Mouse (Mus musculus): ENCODE results near the gene Pmpcb. TPM values are rescaled to one million over a fixed set of nuclear protein-coding genes. Genes with fewer than 3 reads are reported as not detected.
A peak's percentile ranks its signal among the peaks of the same experiment; 100 is the strongest.
"Not testable (repeated sequence)": the region's sequence is repeated elsewhere in the genome, so short reads cannot be mapped to it uniquely, and the experiment has no call there.

Gene Pmpcb
- polyA plus RNA-seq, 1 experiment from 2014 or later, result 68.7 TPM

- Histone ChIP-seq H3K9ac (no peak overlapping the region), H3K4me3 (no peak overlapping the region), H3K4me2 (no peak overlapping the region), H3K4me1 (replicated peaks) (no peaks in the 10 kb centered on the region), H3K27me3 (no peaks in the 10 kb centered on the region), H3K9me3 (no peaks in the 10 kb centered on the region), H3K27ac (replicated peaks) (no peak overlapping the region), H3K36me3 (no peaks in the 10 kb centered on the region)
- 90% methylated on average over 4 of the region's 4 CpGs for WGBS
- no peak for ATAC-seq (ENCODE audit: low FRiP score, low read depth)
Measured at GRCm38 (mm10) chr5:21706546-21706945, 30.4 kb upstream of the Pmpcb start.

GRCm38 (mm10) chr5:21708011-21708410 is 28.9 kb upstream of the Pmpcb start:
- H3K27me3 ChIP-seq; H3K4me3 ChIP-seq; H3K27ac ChIP-seq (replicated peaks); H3K36me3 ChIP-seq; H3K9me3 ChIP-seq; H3K9ac ChIP-seq; H3K4me1 ChIP-seq (replicated peaks); H3K4me2 ChIP-seq; ATAC-seq (ENCODE audit: low FRiP score, low read depth): not testable (repeated sequence)
- 87% methylated on average over 8 of the region's 8 CpGs for WGBS

GRCm38 (mm10) chr5:21712127-21712715 is 24.7 kb upstream of the Pmpcb start:
- Histone ChIP-seq H3K9me3 (no peaks in the 10 kb centered on the region), H3K4me3 (no peak overlapping the region), H3K27me3 (no peaks in the 10 kb centered on the region), H3K4me2 (no peak overlapping the region), H3K4me1 (replicated peaks) (no peaks in the 10 kb centered on the region), H3K9ac (no peak overlapping the region), H3K27ac (replicated peaks) (no peak overlapping the region), H3K36me3 (no peaks in the 10 kb centered on the region)
- 63% methylated on average over 13 of the region's 13 CpGs for WGBS
- no peak for ATAC-seq (ENCODE audit: low FRiP score, low read depth)

GRCm38 (mm10) chr5:21714447-21714846 is 22.5 kb upstream of the Pmpcb start:
- H3K4me1 ChIP-seq (replicated peaks), result no peaks in the 10 kb centered on the region
- no peak overlapping the region for H3K4me3 ChIP-seq
- H3K27ac ChIP-seq (replicated peaks), result no peak overlapping the region
- 92% methylated on average over 4 of the region's 4 CpGs for WGBS
- no peak overlapping the region for H3K9ac ChIP-seq
- no peak for ATAC-seq (ENCODE audit: low FRiP score, low read depth)
- H3K9me3 ChIP-seq, result no peaks in the 10 kb centered on the region
- H3K4me2 ChIP-seq, result no peak overlapping the region
- no peaks in the 10 kb centered on the region for H3K36me3 ChIP-seq
- H3K27me3 ChIP-seq, result no peaks in the 10 kb centered on the region

- Histone ChIP-seq H3K9ac (no peak overlapping the region), H3K36me3 (no peaks in the 10 kb centered on the region), H3K27me3 (no peaks in the 10 kb centered on the region), H3K27ac (replicated peaks) (no peak overlapping the region), H3K4me3 (no peak overlapping the region), H3K4me2 (no peak overlapping the region), H3K4me1 (replicated peaks) (no peaks in the 10 kb centered on the region), H3K9me3 (no peaks in the 10 kb centered on the region)
- 81% methylated on average over 10 of the region's 10 CpGs for whole genome bisulfite sequencing
- ATAC-seq (ENCODE audit: low FRiP score, low read depth), result no peak
Measured at GRCm38 (mm10) chr5:21717165-21717715, 19.7 kb upstream of the Pmpcb start.

- 75% methylated on average over 5 of the region's 5 CpGs for WGBS
Measured at GRCm38 (mm10) chr5:21718546-21718945, 18.4 kb upstream of the Pmpcb start.

GRCm38 (mm10) chr5:21719209-21719608 is 17.7 kb upstream of the Pmpcb start:
- H3K4me2 ChIP-seq, result no peak overlapping the region
- no peaks in the 10 kb centered on the region for H3K27me3 ChIP-seq
- H3K4me3 ChIP-seq, result no peak overlapping the region
- ATAC-seq (ENCODE audit: low FRiP score, low read depth), result no peak
- H3K36me3 ChIP-seq, result no peaks in the 10 kb centered on the region
- peaks cover under 1% of the 10 kb centered on the region; the same call in 1 of the 2 replicates for H3K4me1 ChIP-seq (replicated peaks)
- no peak overlapping the region for H3K27ac ChIP-seq (replicated peaks)
- no peaks in the 10 kb centered on the region for H3K9me3 ChIP-seq
- 85% methylated on average over 2 of the region's 2 CpGs for WGBS
- no peak overlapping the region for H3K9ac ChIP-seq

More at GRCm38 (mm10) chr5:21718546-21718945, 18.4 kb upstream of the Pmpcb start:
- Histone ChIP-seq H3K9ac (no peak overlapping the region), H3K27me3 (no peaks in the 10 kb centered on the region), H3K4me3 (no peak overlapping the region), H3K36me3 (no peaks in the 10 kb centered on the region), H3K27ac (replicated peaks) (no peak overlapping the region), H3K4me2 (no peak overlapping the region), H3K4me1 (replicated peaks) (no peaks in the 10 kb centered on the region), H3K9me3 (no peaks in the 10 kb centered on the region)
- no peak for ATAC-seq (ENCODE audit: low FRiP score, low read depth)

GRCm38 (mm10) chr5:21724427-21724826 is 12.5 kb upstream of the Pmpcb start:
- no peak overlapping the region for H3K4me3 ChIP-seq
- no peaks in the 10 kb centered on the region for H3K27me3 ChIP-seq
- whole genome bisulfite sequencing, result 27% methylated on average over 1 of the region's 1 CpGs
- no peak overlapping the region for H3K4me2 ChIP-seq
- H3K9me3 ChIP-seq, result no peaks in the 10 kb centered on the region
- H3K4me1 ChIP-seq (replicated peaks), result peaks cover 9% of the 10 kb centered on the region; the same call in 1 of the 2 replicates
- ATAC-seq (ENCODE audit: low FRiP score, low read depth), result no peak
- H3K9ac ChIP-seq, result no peak overlapping the region
- no peaks in the 10 kb centered on the region for H3K36me3 ChIP-seq
- peak overlapping the region; percentile 67 for H3K27ac ChIP-seq (replicated peaks)

- 21% methylated on average over 7 of the region's 7 CpGs for WGBS
- no peaks in the 10 kb centered on the region for H3K36me3 ChIP-seq
- H3K27ac ChIP-seq (replicated peaks), result peak overlapping the region; percentile 67
- no peak overlapping the region for H3K9ac ChIP-seq
- no peaks in the 10 kb centered on the region for H3K9me3 ChIP-seq
- peak; percentile 76; the same call in 1 of the 2 replicates for ATAC-seq (ENCODE audit: low FRiP score, low read depth)
- H3K27me3 ChIP-seq, result no peaks in the 10 kb centered on the region
- H3K4me1 ChIP-seq (replicated peaks), result peaks cover 9% of the 10 kb centered on the region; the same call in 1 of the 2 replicates
- no peak overlapping the region for H3K4me2 ChIP-seq
- no peak overlapping the region for H3K4me3 ChIP-seq
Measured at GRCm38 (mm10) chr5:21724872-21725271, 12.1 kb upstream of the Pmpcb start.

GRCm38 (mm10) chr5:21729107-21729506 is 7.8 kb upstream of the Pmpcb start:
- Histone ChIP-seq H3K27ac (replicated peaks) (no peak overlapping the region), H3K36me3 (no peaks in the 10 kb centered on the region), H3K4me2 (no peak overlapping the region), H3K9me3 (no peaks in the 10 kb centered on the region), H3K9ac (no peak overlapping the region), H3K4me1 (replicated peaks) (peaks cover 29% of the 10 kb centered on the region), H3K4me3 (no peak overlapping the region), H3K27me3 (no peaks in the 10 kb centered on the region)
- 87% methylated on average over 5 of the region's 5 CpGs for WGBS
- no peak for ATAC-seq (ENCODE audit: low FRiP score, low read depth)

- Histone ChIP-seq H3K4me3 (no peak overlapping the region), H3K9me3 (no peaks in the 10 kb centered on the region), H3K27ac (replicated peaks) (peak overlapping the region; percentile 77), H3K9ac (no peak overlapping the region), H3K4me2 (peak overlapping the region; percentile 26; the same call in 1 of the 2 replicates), H3K27me3 (no peaks in the 10 kb centered on the region), H3K4me1 (replicated peaks) (peaks cover 19% of the 10 kb centered on the region), H3K36me3 (no peaks in the 10 kb centered on the region)
- peak; percentile 32 for ATAC-seq (ENCODE audit: low FRiP score, low read depth)
- 21% methylated on average over 3 of the region's 3 CpGs for WGBS
Measured at GRCm38 (mm10) chr5:21732177-21732911, 4.6 kb upstream of the Pmpcb start.

- Histone ChIP-seq H3K4me2 (peak overlapping the region; percentile 26), H3K27me3 (no peaks in the 10 kb centered on the region), H3K9me3 (no peaks in the 10 kb centered on the region), H3K36me3 (no peaks in the 10 kb centered on the region), H3K27ac (replicated peaks) (peak overlapping the region; percentile 77), H3K4me3 (no peak overlapping the region), H3K9ac (no peak overlapping the region), H3K4me1 (replicated peaks) (peaks cover 24% of the 10 kb centered on the region)
- peak; percentile 84 for ATAC-seq (ENCODE audit: low FRiP score, low read depth)
- WGBS, result 3% methylated on average over 8 of the region's 8 CpGs
Measured at GRCm38 (mm10) chr5:21732930-21733329, 4.0 kb upstream of the Pmpcb start.
